Mouse (Mus musculus) E14TG2a.4 (cell line): ENCODE results near the gene Oprm1.

Experiments
- CTCF ChIP-seq: conservative IDR thresholded peaks from 2 replicates; pipeline ENCODE4 v1.5.1; 2014; ENCODE audit warnings: low read length
- NANOG ChIP-seq: IDR thresholded peaks from 2 replicates; pipeline ENCODE4 v1.6.1; 2014; ENCODE audit warnings: borderline replicate concordance, low read length, mixed read lengths
- POU5F1 ChIP-seq: IDR thresholded peaks from 2 replicates; pipeline ENCODE4 v1.6.1; 2014; ENCODE audit warnings: low read length, borderline replicate concordance

DNA sequence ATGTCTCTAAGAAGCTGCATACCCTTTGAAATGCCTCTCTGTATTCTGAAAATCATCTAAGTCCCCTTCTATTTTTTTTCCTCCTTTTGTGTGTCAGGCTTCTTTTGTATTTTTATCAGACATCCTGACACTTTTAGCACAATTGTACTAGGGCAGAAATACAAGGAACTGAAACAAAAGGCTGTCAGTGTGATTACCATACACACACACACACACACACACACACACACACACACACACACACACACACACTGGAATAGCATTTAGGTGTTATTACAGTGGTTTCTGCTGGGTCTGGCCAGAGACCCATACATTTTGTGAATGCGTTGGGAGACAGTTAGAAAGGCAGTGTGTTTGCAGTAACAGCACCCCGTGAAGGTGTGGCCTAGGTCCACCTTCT, 275.2 kb downstream of the Oprm1 start:
- TF ChIP-seq NANOG (no peak), CTCF (no peak), POU5F1 (no peak)
